Mouse (Mus musculus) spleen, postnatal 0 days (tissue): ENCODE results near the gene Chrm1. TPM values are rescaled to one million over a fixed set of nuclear protein-coding genes. Genes with fewer than 3 reads are reported as not detected.

ENCODE experiments used
- polyA plus RNA-seq: library from polyadenylated mRNA; unstranded; fragments of >200 nt; fragmentation: Nextera tagmentation; extraction: Ambion mirVana; gene quantifications from 2 replicates; pipeline ENCODE4 v1.2.1, GENCODE M21; 2015

Chrm1 gene
- polyA plus RNA-seq, result 0.10 TPM in 1 of 2 replicates, not detected in the other

GRCm38 (mm10) chr19:8663360-8663839 is at the start of gene Chrm1:
Gene Chrm1, plus strand, starts transcription at chr19:8663789.

GRCm38 (mm10) chr19:8617904-8618303 is 45.7 kb upstream of the Chrm1 start, which contains the start of gene Slc22a6:
Gene Slc22a6, plus strand, starts transcription at chr19:8618039.

GRCm38 (mm10) chr19:8722907-8723573 is 59.5 kb downstream of the Chrm1 start, which contains the start of gene Slc3a2:
Gene Slc3a2, minus strand, starts transcription at chr19:8723369.

Other genes with a start within 250 kb of the Chrm1 start
- 0.14 TPM in 1 of 2 replicates, not detected in the other for gene Slc22a8, start 72.5 kb upstream of the Chrm1 start, polyA plus RNA-seq
- gene Slc22a6, start 45.8 kb upstream of the Chrm1 start, polyA plus RNA-seq, result not detected in 2 replicates
- 101 and 102 TPM in 2 replicates for gene Slc3a2, start 59.6 kb downstream of the Chrm1 start, polyA plus RNA-seq
- 64.9 and 68.8 TPM in 2 replicates for gene Wdr74, start 72.0 kb downstream of the Chrm1 start, polyA plus RNA-seq
- gene 1700092M07Rik, start 76.9 kb downstream of the Chrm1 start, polyA plus RNA-seq, result 0.65 and 0.69 TPM in 2 replicates
- 56.9 and 66.5 TPM in 2 replicates for gene Stx5a, start 77.6 kb downstream of the Chrm1 start, polyA plus RNA-seq
- gene Nxf1, start 93.3 kb downstream of the Chrm1 start, polyA plus RNA-seq, result 95.6 and 109 TPM in 2 replicates
- gene Tmem223, start 107.2 kb downstream of the Chrm1 start, polyA plus RNA-seq, result 79.4 and 82.5 TPM in 2 replicates
- 134 and 140 TPM in 2 replicates for gene Tmem179b, start 110.7 kb downstream of the Chrm1 start, polyA plus RNA-seq
- gene Taf6l, start 122.6 kb downstream of the Chrm1 start, polyA plus RNA-seq, result 13.4 and 15.6 TPM in 2 replicates
- gene Polr2g, start 134.8 kb downstream of the Chrm1 start, polyA plus RNA-seq, result 103 and 108 TPM in 2 replicates
- gene Zbtb3, start 138.8 kb downstream of the Chrm1 start, polyA plus RNA-seq, result 1.5 and 1.9 TPM in 2 replicates
- gene Ttc9c, start 155.5 kb downstream of the Chrm1 start, polyA plus RNA-seq, result 29.3 and 32.7 TPM in 2 replicates
- 5.6 and 5.7 TPM in 2 replicates for gene Hnrnpul2, start 156.2 kb downstream of the Chrm1 start, polyA plus RNA-seq
- not detected in 2 replicates for gene AC129217.1, start 166.0 kb downstream of the Chrm1 start, polyA plus RNA-seq
- 40.2 and 40.8 TPM in 2 replicates for gene Bscl2, start 173.7 kb downstream of the Chrm1 start, polyA plus RNA-seq
- gene Gng3, start 175.4 kb downstream of the Chrm1 start, polyA plus RNA-seq, result 0.48 and 0.53 TPM in 2 replicates
- 1.2 and 1.7 TPM in 2 replicates for gene Lrrn4cl, start 187.0 kb downstream of the Chrm1 start, polyA plus RNA-seq
- 128 and 131 TPM in 2 replicates for gene Ubxn1, start 207.7 kb downstream of the Chrm1 start, polyA plus RNA-seq
- 55.1 and 57.2 TPM in 2 replicates for gene Uqcc3, start 217.1 kb downstream of the Chrm1 start, polyA plus RNA-seq
- 44.3 and 52.1 TPM in 2 replicates for gene Lbhd1, start 219.9 kb downstream of the Chrm1 start, polyA plus RNA-seq
- not detected in 2 replicates for gene Gm49403, start 220.1 kb downstream of the Chrm1 start, polyA plus RNA-seq
- gene 1810009A15Rik, start 225.1 kb downstream of the Chrm1 start, polyA plus RNA-seq, result 54.0 and 56.8 TPM in 2 replicates
- gene Gm49416, start 225.1 kb downstream of the Chrm1 start, polyA plus RNA-seq, result not detected in 2 replicates
- gene Ints5, start 229.2 kb downstream of the Chrm1 start, polyA plus RNA-seq, result 22.6 and 23.2 TPM in 2 replicates
- gene Ganab, start 234.3 kb downstream of the Chrm1 start, polyA plus RNA-seq, result 28.2 and 35.2 TPM in 2 replicates